Mouse (Mus musculus) liver, embryonic 14.5 days (tissue): Measurements from ENCODE around the gene Kcnh7. TPM values are rescaled to one million over a fixed set of nuclear protein-coding genes. Genes with fewer than 3 reads are reported as not detected.
"Not testable (repeated sequence)": the region's sequence is repeated elsewhere in the genome, so short reads cannot be mapped to it uniquely, and the experiment has no call there.

Source experiments
- ATAC-seq: fragments of 200-750 bp; cut with Nextera tagmentation; 2 replicates; pipeline ENCODE4 v1.8.0; 2017; ENCODE audit warnings: moderate number of reproducible peaks, mild to moderate bottlenecking, moderate library complexity; ENCODE audit not compliant: insufficient read depth
- DNase-seq, 3 experiments: peaks; one replicate each; pipeline ENCODE4 v3.0.0-alpha.2; 2012 to 2013; ENCODE audit warnings: low read depth in 3 of 3, low spot score in 3 of 3
- H3K27ac ChIP-seq: fragments of 300-500 bp; sonication (generic); 2 replicates; pipeline ENCODE4 v1.5.1; 2014; ENCODE audit warnings: moderate library complexity, mild to moderate bottlenecking, control low read depth, inconsistent platforms
- H3K27me3 ChIP-seq: fragments of 300-500 bp; sonication (generic); 2 replicates; pipeline ENCODE4 v1.6.1; 2014; ENCODE audit warnings: mild to moderate bottlenecking, low read length, moderate library complexity; ENCODE audit not compliant: control insufficient read depth, insufficient read depth
- H3K36me3 ChIP-seq: fragments of 300-500 bp; sonication (generic); replicated peaks from 2 replicates; pipeline ENCODE4 v1.6.1; 2014; ENCODE audit warnings: low read depth; ENCODE audit not compliant: control insufficient read depth, insufficient read depth
- H3K4me1 ChIP-seq, 2 experiments: fragments of 200-500 bp in 1 of 2; fragments of 300-500 bp in 1 of 2; sonication (generic) in 1 of 2; replicated peaks; 2 replicates each; pipeline ENCODE4 v1.6.1; 2012 to 2014; ENCODE audit warnings: antibody characterized with exemption in 1 of 2, inconsistent platforms in 1 of 2, low read length in 1 of 2; ENCODE audit not compliant: control insufficient read depth in 2 of 2, insufficient read depth in 2 of 2
- H3K4me2 ChIP-seq: fragments of 300-500 bp; sonication (generic); 2 replicates; pipeline ENCODE4 v1.6.1; 2014; ENCODE audit warnings: low read depth, mild to moderate bottlenecking, control low read depth, moderate library complexity
- H3K4me3 ChIP-seq, 2 experiments: fragments of 200-500 bp in 1 of 2; fragments of 300-500 bp in 1 of 2; sonication (generic) in 1 of 2; 2 replicates each; pipeline ENCODE4 v1.5.1; 2012 to 2014; ENCODE audit warnings: low read depth in 2 of 2, low read length in 2 of 2, mild to moderate bottlenecking in 2 of 2, control low read depth in 1 of 2, inconsistent platforms in 1 of 2, moderate library complexity in 1 of 2; ENCODE audit not compliant: insufficient read depth in 1 of 2
- H3K9ac ChIP-seq: fragments of 300-500 bp; sonication (generic); replicated peaks from 2 replicates; pipeline ENCODE4 v1.6.1; 2014; ENCODE audit warnings: mild to moderate bottlenecking, control low read depth, moderate library complexity
- H3K9me3 ChIP-seq: fragments of 300-500 bp; sonication (generic); 2 replicates; pipeline ENCODE4 v1.6.1; 2016; ENCODE audit warnings: low read length, mixed read lengths; ENCODE audit not compliant: control insufficient read depth
- CTCF ChIP-seq: IDR thresholded peaks from 2 replicates; pipeline ENCODE4 v1.5.1; 2016; ENCODE audit warnings: antibody characterized with exemption, low read depth, control low read depth
- EP300 ChIP-seq: IDR thresholded peaks from 2 replicates; pipeline ENCODE4 v1.6.1; 2016; ENCODE audit warnings: antibody characterized with exemption, low read depth
- WGBS: fragments of 180-500 bp; shearing (Covaris S2); extraction: QIAGEN DNeasy Blood & Tissue Kit; methylation state at CpG from one replicate; pipeline ENCODE4 v1.1.7; 2014; ENCODE audit not compliant: insufficient replicate concordance; 5-methylcytosine and 5-hydroxymethylcytosine counted together
- polyA plus RNA-seq, 2 experiments: library from polyadenylated mRNA; depleted of rRNA in 1 of 2; stranded (reverse) in 1 of 2; unstranded in 1 of 2; fragments of >200 nt; fragmentation: Nextera tagmentation in 1 of 2; extraction: Ambion mirVana in 1 of 2; gene quantifications; 2 replicates each; pipeline versions ENCODE4 v1.2.1 to v1.2.3; 2012 to 2014

Gene Kcnh7
- polyA plus RNA-seq, 2 experiments: 0.01 to 0.03 TPM

- Histone ChIP-seq H3K27ac (no peak overlapping the region), H3K9me3 (no peaks in the 10 kb centered on the region), H3K4me1 (no peaks in the 10 kb centered on the region), H3K9ac (no peak overlapping the region), H3K4me2 (no peak overlapping the region), H3K36me3 (no peaks in the 10 kb centered on the region), H3K27me3 (no peaks in the 10 kb centered on the region), H3K4me3 (no peak overlapping the region)
- no peak for ATAC-seq
- DNase-seq: no peak
- TF ChIP-seq CTCF: no peak
- WGBS: 21% methylated on average over 1 of the region's 1 CpGs
These were observed 458.1 kb downstream of the Kcnh7 start for GRCm38 (mm10) chr2:62725946-62726345.

GRCm38 (mm10) chr2:62718411-62718810 lies 465.7 kb downstream of the Kcnh7 start:
- TF ChIP-seq CTCF: no peak
- no peak for TF ChIP-seq EP300
- DNase-seq (no peak), ATAC-seq (no peak)
- Histone ChIP-seq H3K9me3 (no peaks in the 10 kb centered on the region), H3K4me3 (no peak overlapping the region), H3K27ac (no peak overlapping the region), H3K9ac (no peak overlapping the region), H3K36me3 (no peaks in the 10 kb centered on the region), H3K4me2 (no peak overlapping the region), H3K27me3 (no peaks in the 10 kb centered on the region), H3K4me1 (no peaks in the 10 kb centered on the region)
- WGBS: 13% methylated on average over 1 of the region's 1 CpGs

- H3K9ac ChIP-seq: no peak overlapping the region
- no peak overlapping the region for H3K27ac ChIP-seq
- DNase-seq: no peak
- H3K36me3 ChIP-seq: no peaks in the 10 kb centered on the region
- H3K27me3 ChIP-seq: no peaks in the 10 kb centered on the region
- H3K9me3 ChIP-seq: no peaks in the 10 kb centered on the region
- H3K4me1 ChIP-seq: no peaks in the 10 kb centered on the region
- no peak for TF ChIP-seq EP300
- ATAC-seq: no peak
- H3K4me2 ChIP-seq: no peak overlapping the region
- H3K4me3 ChIP-seq: no peak overlapping the region
- WGBS: 56% methylated on average over 6 of the region's 6 CpGs
These were observed 466.8 kb downstream of the Kcnh7 start for GRCm38 (mm10) chr2:62717270-62717669.

GRCm38 (mm10) chr2:62715260-62715659 lies 468.8 kb downstream of the Kcnh7 start:
- WGBS: 67% methylated on average over 4 of the region's 4 CpGs
- H3K9me3 ChIP-seq: no peaks in the 10 kb centered on the region
- H3K27ac ChIP-seq: no peak overlapping the region
- no peak overlapping the region for H3K4me2 ChIP-seq
- no peak overlapping the region for H3K9ac ChIP-seq
- H3K4me1 ChIP-seq: no peaks in the 10 kb centered on the region
- no peaks in the 10 kb centered on the region for H3K27me3 ChIP-seq
- DNase-seq (no peak), ATAC-seq (no peak)
- no peaks in the 10 kb centered on the region for H3K36me3 ChIP-seq
- no peak for TF ChIP-seq EP300
- no peak for TF ChIP-seq CTCF
- H3K4me3 ChIP-seq: no peak overlapping the region

GRCm38 (mm10) chr2:62714362-62714761 lies 469.7 kb downstream of the Kcnh7 start:
- H3K4me1 ChIP-seq, H3K36me3 ChIP-seq, H3K9ac ChIP-seq, ATAC-seq, H3K27me3 ChIP-seq, H3K4me3 ChIP-seq, DNase-seq, H3K27ac ChIP-seq, H3K9me3 ChIP-seq, H3K4me2 ChIP-seq: not testable (repeated sequence)
- WGBS: 68% methylated on average over 4 of the region's 4 CpGs

- ATAC-seq (no peak), DNase-seq (no peak)
- Histone ChIP-seq H3K27ac (no peak overlapping the region), H3K36me3 (no peaks in the 10 kb centered on the region), H3K4me3 (no peak overlapping the region), H3K27me3 (no peaks in the 10 kb centered on the region), H3K9me3 (no peaks in the 10 kb centered on the region), H3K4me2 (no peak overlapping the region), H3K9ac (no peak overlapping the region), H3K4me1 (no peaks in the 10 kb centered on the region)
- WGBS: 33% methylated on average over 1 of the region's 1 CpGs
- TF ChIP-seq CTCF: no peak
- TF ChIP-seq EP300: no peak
These were observed 474.5 kb downstream of the Kcnh7 start for GRCm38 (mm10) chr2:62709633-62710032.
